Mouse (Mus musculus) heart, adult 2 months (tissue): ENCODE measurements around the gene Tada1. TPM values are rescaled to one million over a fixed set of nuclear protein-coding genes. Genes with fewer than 3 reads are reported as not detected.

Experiments used
- DNase-seq, 2 experiments: peaks; one replicate each; pipeline ENCODE4 v3.0.0; 2021
- H3K27ac ChIP-seq: fragments of 200-600 bp; 2 replicates; pipeline ENCODE4 v1.8.1; 2022
- H3K27me3 ChIP-seq: fragments of 200-500 bp; 2 replicates; pipeline ENCODE4 v1.6.1; 2012; ENCODE audit warnings: mild to moderate bottlenecking, low read length, inconsistent platforms, mixed read lengths; ENCODE audit not compliant: control insufficient read depth, insufficient read depth
- H3K36me3 ChIP-seq: fragments of 200-500 bp; 2 replicates; pipeline ENCODE4 v1.6.1; 2012; ENCODE audit warnings: low read length, inconsistent platforms; ENCODE audit not compliant: control insufficient read depth, insufficient read depth
- H3K4me1 ChIP-seq: fragments of 200-500 bp; 2 replicates; pipeline ENCODE4 v1.6.1; 2011; ENCODE audit warnings: low read length; ENCODE audit not compliant: control insufficient read depth, insufficient read depth
- H3K4me3 ChIP-seq: fragments of 200-600 bp; 2 replicates; pipeline ENCODE4 v1.8.1; 2022
- H3K79me2 ChIP-seq: fragments of 200-500 bp; replicated peaks from 2 replicates; pipeline ENCODE4 v1.6.1; 2012; ENCODE audit warnings: mild to moderate bottlenecking, inconsistent platforms, low read length, moderate library complexity, mixed read lengths; ENCODE audit not compliant: control insufficient read depth, insufficient read depth
- H3K9ac ChIP-seq: fragments of 200-500 bp; 2 replicates; pipeline ENCODE4 v1.6.1; 2012; ENCODE audit warnings: low read depth, mild to moderate bottlenecking, control low read depth, inconsistent platforms, low read length, mixed read lengths
- CTCF ChIP-seq: fragments of 200-600 bp; IDR thresholded peaks from 2 replicates; pipeline ENCODE4 v1.8.1; 2022; ENCODE audit warnings: antibody characterized with exemption, mild to moderate bottlenecking, moderate library complexity
- EP300 ChIP-seq: fragments of 200-500 bp; IDR thresholded peaks from 2 replicates; pipeline ENCODE4 v1.6.1; 2011; ENCODE audit warnings: low read depth, low read length, control low read depth; ENCODE audit not compliant: insufficient read depth
- POLR2A ChIP-seq: fragments of 200-500 bp; IDR thresholded peaks from 2 replicates; pipeline ENCODE4 v1.6.1; 2011; ENCODE audit warnings: mild to moderate bottlenecking, low read depth, low read length, control low read depth; ENCODE audit not compliant: insufficient read depth
- WGBS: fragments of 180-500 bp; shearing (Covaris S2); methylation state at CpG from one replicate; pipeline ENCODE4 v1.1.7; 2018; 5-methylcytosine and 5-hydroxymethylcytosine counted together
- intact Hi-C: fragments of 180-260 bp; cut with DNase I; formaldehyde crosslinking; loops from one replicate; pipeline ENCODE4 v1.15.1; 2025
- polyA plus RNA-seq: library from polyadenylated mRNA; depleted of rRNA; stranded (reverse); fragments of >200 nt; gene quantifications from 2 replicates; pipeline ENCODE4 v1.2.3, GENCODE M21; 2012; rRNA removed
- total RNA-seq, 2 experiments: library from RNA; stranded (reverse); gene quantifications; 2 replicates each; pipeline ENCODE4 v1.2.3; 2021

Gene Tada1
- total and polyA plus RNA-seq, 3 experiments, result 6.6 to 9.2 (median 8.5) TPM

DNA sequence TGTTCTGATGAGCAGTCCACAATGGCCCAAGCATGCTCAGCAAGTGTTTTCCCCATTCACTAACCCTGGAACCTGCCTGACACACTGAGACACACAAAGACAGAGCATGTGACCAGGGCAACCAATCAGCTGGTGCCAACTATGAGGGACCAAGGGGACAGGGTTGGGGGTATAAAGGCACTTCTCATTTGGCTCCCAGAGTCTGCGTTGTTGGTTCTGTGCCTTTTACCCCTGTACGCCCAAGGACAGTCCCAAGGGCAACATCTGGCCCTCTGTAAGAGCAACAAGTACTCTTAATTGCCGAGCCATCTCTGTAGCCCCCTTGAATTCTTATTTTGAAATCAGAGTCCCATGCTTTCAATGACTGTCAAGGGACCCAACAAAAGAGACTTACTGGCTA is 33.4 kb downstream of the Tada1 start:
- WGBS, result 95% methylated on average over 3 of the region's 3 CpGs
- intact Hi-C loops, result no loop called here

GRCm38 (mm10) chr1:166429053-166429452 is 50.2 kb downstream of the Tada1 start:
- WGBS, result 54% methylated on average over 3 of the region's 3 CpGs
- no peak overlapping the region for H3K9ac ChIP-seq
- TF ChIP-seq POLR2A (no peak), CTCF (peak; percentile 59)
- H3K79me2 ChIP-seq, result no peaks in the 10 kb centered on the region
- no peaks in the 10 kb centered on the region for H3K36me3 ChIP-seq
- no peaks in the 10 kb centered on the region for H3K27me3 ChIP-seq
- intact Hi-C loops, result loop anchor here (10.0 kb wide), 2 partner anchors 306 to 786 kb away; no protein-coding TSS in a partner anchor
- no peak for DNase-seq
- no peak overlapping the region for H3K27ac ChIP-seq
- peaks cover 4% of the 10 kb centered on the region; the same call in 1 of the 2 replicates for H3K4me1 ChIP-seq
- no peak overlapping the region for H3K4me3 ChIP-seq

More for the DNA sequence above, 33.4 kb downstream of the Tada1 start:
- no peak overlapping the region for H3K4me3 ChIP-seq
- H3K79me2 ChIP-seq, result no peaks in the 10 kb centered on the region
- TF ChIP-seq CTCF (no peak), POLR2A (no peak), EP300 (no peak)
- H3K27ac ChIP-seq, result no peak overlapping the region
- H3K9ac ChIP-seq, result no peak overlapping the region
- no peaks in the 10 kb centered on the region for H3K27me3 ChIP-seq
- H3K4me1 ChIP-seq, result no peaks in the 10 kb centered on the region
- no peak for DNase-seq
- H3K36me3 ChIP-seq, result no peaks in the 10 kb centered on the region

DNA sequence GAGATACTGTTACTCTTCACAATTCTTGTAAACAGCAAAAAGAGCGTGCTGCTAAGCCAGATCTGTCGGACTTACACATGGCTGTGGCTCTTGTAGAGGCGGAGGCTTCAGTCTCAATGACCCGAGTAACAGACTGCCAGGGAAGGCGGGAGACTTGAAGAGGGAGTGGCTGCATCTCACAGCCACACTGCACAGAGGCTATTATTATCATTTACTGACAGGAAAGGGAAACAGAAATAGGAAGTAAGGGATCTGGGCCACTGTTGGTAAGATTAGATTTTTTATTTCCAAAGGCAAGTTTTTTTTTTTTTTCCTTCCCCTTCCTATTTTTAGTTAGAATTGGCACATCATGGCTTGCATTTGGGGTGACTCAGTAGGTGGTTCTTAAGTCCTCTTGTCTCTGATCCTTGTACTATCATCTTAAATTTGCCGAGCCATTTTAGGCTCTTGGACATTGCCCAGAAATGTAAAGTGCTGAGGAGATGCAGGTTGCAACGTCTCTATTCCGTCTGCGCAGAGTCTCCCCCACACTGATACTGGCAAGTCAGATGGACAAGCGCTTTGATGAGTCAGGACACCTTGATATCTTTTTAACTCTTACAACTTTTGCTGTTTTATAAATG is 51.0 kb downstream of the Tada1 start:
- no peaks in the 10 kb centered on the region for H3K27me3 ChIP-seq
- peak in 1 of 2 experiments; percentile 46 for DNase-seq
- peaks cover 4% of the 10 kb centered on the region; the same call in 1 of the 2 replicates for H3K4me1 ChIP-seq
- H3K79me2 ChIP-seq, result no peaks in the 10 kb centered on the region
- TF ChIP-seq EP300 (no peak), POLR2A (0 out of 2 replicates have a peak, but pooled peaks have one; percentile 5)
- H3K4me3 ChIP-seq, result peak overlapping the region; percentile 26; the same call in 1 of the 2 replicates
- 14% methylated on average over 10 of the region's 10 CpGs for WGBS
- no peak overlapping the region for H3K9ac ChIP-seq
- no peak overlapping the region for H3K27ac ChIP-seq
- intact Hi-C loops, result loop anchor here (10.0 kb wide), 2 partner anchors 305 to 785 kb away; no protein-coding TSS in a partner anchor
- H3K36me3 ChIP-seq, result no peaks in the 10 kb centered on the region

- no peak for TF ChIP-seq POLR2A
- TF ChIP-seq EP300, result no peak
- no peak for TF ChIP-seq CTCF
- no peaks in the 10 kb centered on the region for H3K27me3 ChIP-seq
- 51% methylated on average over 6 of the region's 6 CpGs for WGBS
Measured at GRCm38 (mm10) chr1:166439426-166439825, 60.5 kb downstream of the Tada1 start.

GRCm38 (mm10) chr1:166441992-166442391 is 63.1 kb downstream of the Tada1 start:
- H3K4me1 ChIP-seq, result no peaks in the 10 kb centered on the region
- TF ChIP-seq POLR2A (no peak), CTCF (no peak), EP300 (no peak)
- H3K36me3 ChIP-seq, result no peaks in the 10 kb centered on the region
- intact Hi-C loops, result no loop called here
- no peak overlapping the region for H3K27ac ChIP-seq
- H3K9ac ChIP-seq, result no peak overlapping the region
- no peaks in the 10 kb centered on the region for H3K27me3 ChIP-seq
- no peak overlapping the region for H3K4me3 ChIP-seq
- WGBS, result 84% methylated on average over 3 of the region's 3 CpGs
- no peaks in the 10 kb centered on the region for H3K79me2 ChIP-seq
- DNase-seq, result no peak

More at GRCm38 (mm10) chr1:166439426-166439825, 60.5 kb downstream of the Tada1 start:
- Histone ChIP-seq H3K4me3 (no peak overlapping the region), H3K36me3 (no peaks in the 10 kb centered on the region), H3K27ac (no peak overlapping the region), H3K9ac (no peak overlapping the region), H3K79me2 (no peaks in the 10 kb centered on the region), H3K4me1 (no peaks in the 10 kb centered on the region)
- intact Hi-C loops, result no loop called here
- DNase-seq, result no peak

Other genes starting within 250 kb of the Tada1 start
- gene Gpa33, start 248.9 kb upstream of the Tada1 start, total RNA-seq, result not detected
- gene Gpa33, start 248.9 kb upstream of the Tada1 start, polyA plus RNA-seq, result not detected in 2 replicates
- gene Mael, start 140.3 kb upstream of the Tada1 start, total RNA-seq, result not detected
- gene Mael, start 140.3 kb upstream of the Tada1 start, polyA plus RNA-seq, result 0.18 and 0.26 TPM in 2 replicates
- gene Ildr2, start 125.0 kb upstream of the Tada1 start, total RNA-seq, result 1 to 10 TPM; 2.4 to 2.9 TPM
- gene Ildr2, start 125.0 kb upstream of the Tada1 start, polyA plus RNA-seq, result 0.25 and 1.00 TPM in 2 replicates
- gene Pogk, start 30.8 kb downstream of the Tada1 start, total RNA-seq, result 10 to 100 TPM in 1 of 2 experiments, 1 to 10 TPM in 1; 9.7 to 11.6 TPM
- gene Pogk, start 30.8 kb downstream of the Tada1 start, polyA plus RNA-seq, result 6.2 and 12.0 TPM in 2 replicates
- not detected for gene Gm4846, start 118.5 kb downstream of the Tada1 start, total RNA-seq
- not detected in 2 replicates for gene Gm4846, start 118.5 kb downstream of the Tada1 start, polyA plus RNA-seq